Mouse (Mus musculus) G1E (cell line): ENCODE measurements at regions not wholly inside any gene's neighbourhood (a gene's known extent, or its start where the extent isn't known, plus 50 kb on each side); places are given as distances from the start of the nearest gene placed in this dataset.

Experiments used
- CTCF ChIP-seq: IDR thresholded peaks from 2 replicates; pipeline ENCODE4 v1.5.1; 2012; ENCODE audit warnings: low read depth, low read length, inconsistent platforms, mixed read lengths
- GATA1 ChIP-seq: IDR thresholded peaks from 2 replicates; pipeline ENCODE4 v1.6.1; 2012; ENCODE audit warnings: borderline replicate concordance, low read length, inconsistent platforms, mixed read lengths
- POLR2AphosphoS5 ChIP-seq: IDR thresholded peaks from 2 replicates; pipeline ENCODE4 v1.6.1; 2012; ENCODE audit warnings: low read depth, low read length, inconsistent platforms; ENCODE audit not compliant: insufficient replicate concordance
- TAL1 ChIP-seq: conservative IDR thresholded peaks from 2 replicates; pipeline ENCODE4 v1.6.1; 2012; ENCODE audit warnings: low read depth, low read length, inconsistent platforms, mixed read lengths

GRCm38 (mm10) chr13:52378236-52378635, 152.8 kb downstream of the Diras2 start:
- no peak for TF ChIP-seq CTCF
- no peak for TF ChIP-seq TAL1
- no peak for TF ChIP-seq GATA1
- no peak for TF ChIP-seq POLR2AphosphoS5
